Mouse (Mus musculus) heart, adult 2 months (tissue): ENCODE results near the gene Kdm4c. TPM values are rescaled to one million over a fixed set of nuclear protein-coding genes. Genes with fewer than 3 reads are reported as not detected.
"Not testable (repeated sequence)": the region's sequence is repeated elsewhere in the genome, so short reads cannot be mapped to it uniquely, and the experiment has no call there.

Experiments
- DNase-seq, 2 experiments: peaks; one replicate each; pipeline ENCODE4 v3.0.0; 2021
- H3K27ac ChIP-seq: fragments of 200-600 bp; 2 replicates; pipeline ENCODE4 v1.8.1; 2022
- H3K27me3 ChIP-seq: fragments of 200-500 bp; 2 replicates; pipeline ENCODE4 v1.6.1; 2012; ENCODE audit warnings: mild to moderate bottlenecking, low read length, inconsistent platforms, mixed read lengths; ENCODE audit not compliant: control insufficient read depth, insufficient read depth
- H3K36me3 ChIP-seq: fragments of 200-500 bp; 2 replicates; pipeline ENCODE4 v1.6.1; 2012; ENCODE audit warnings: low read length, inconsistent platforms; ENCODE audit not compliant: control insufficient read depth, insufficient read depth
- H3K4me1 ChIP-seq: fragments of 200-500 bp; 2 replicates; pipeline ENCODE4 v1.6.1; 2011; ENCODE audit warnings: low read length; ENCODE audit not compliant: control insufficient read depth, insufficient read depth
- H3K4me3 ChIP-seq: fragments of 200-600 bp; 2 replicates; pipeline ENCODE4 v1.8.1; 2022
- H3K79me2 ChIP-seq: fragments of 200-500 bp; replicated peaks from 2 replicates; pipeline ENCODE4 v1.6.1; 2012; ENCODE audit warnings: mild to moderate bottlenecking, inconsistent platforms, low read length, moderate library complexity, mixed read lengths; ENCODE audit not compliant: control insufficient read depth, insufficient read depth
- H3K9ac ChIP-seq: fragments of 200-500 bp; 2 replicates; pipeline ENCODE4 v1.6.1; 2012; ENCODE audit warnings: low read depth, mild to moderate bottlenecking, control low read depth, inconsistent platforms, low read length, mixed read lengths
- CTCF ChIP-seq: fragments of 200-600 bp; IDR thresholded peaks from 2 replicates; pipeline ENCODE4 v1.8.1; 2022; ENCODE audit warnings: antibody characterized with exemption, mild to moderate bottlenecking, moderate library complexity
- EP300 ChIP-seq: fragments of 200-500 bp; IDR thresholded peaks from 2 replicates; pipeline ENCODE4 v1.6.1; 2011; ENCODE audit warnings: low read depth, low read length, control low read depth; ENCODE audit not compliant: insufficient read depth
- POLR2A ChIP-seq: fragments of 200-500 bp; IDR thresholded peaks from 2 replicates; pipeline ENCODE4 v1.6.1; 2011; ENCODE audit warnings: mild to moderate bottlenecking, low read depth, low read length, control low read depth; ENCODE audit not compliant: insufficient read depth
- WGBS: fragments of 180-500 bp; shearing (Covaris S2); methylation state at CpG from one replicate; pipeline ENCODE4 v1.1.7; 2018; 5-methylcytosine and 5-hydroxymethylcytosine counted together
- intact Hi-C: fragments of 180-260 bp; cut with DNase I; formaldehyde crosslinking; loops from one replicate; pipeline ENCODE4 v1.15.1; 2025
- long read RNA-seq: library from polyadenylated mRNA; stranded (forward); transcript quantifications from one replicate; pipeline ENCODE4 v2.0.0, GENCODE M21; 2021
- polyA plus RNA-seq: library from polyadenylated mRNA; depleted of rRNA; stranded (reverse); fragments of >200 nt; gene quantifications from 2 replicates; pipeline ENCODE4 v1.2.3, GENCODE M21; 2012; rRNA removed
- total RNA-seq, 2 experiments: library from RNA; stranded (reverse); gene quantifications; 2 replicates each; pipeline ENCODE4 v1.2.3; 2021

Gene Kdm4c
- total RNA-seq (10 to 100 TPM; 10.8 to 10.9 TPM), polyA plus RNA-seq (1.8 and 4.3 TPM in 2 replicates)
- long read RNA-seq, full-length matches to known transcripts: 4 of 6 reads
- long read RNA-seq, partial matches to known transcripts: 0 of 6 reads
- long read RNA-seq, other reads (novel, unspliced or antisense): 2 of 6 reads

GRCm38 (mm10) chr4:74242176-74242575, at the start of gene Kdm4c:
Gene Kdm4c, plus strand, starts transcription at chr4:74242497.
- Histone ChIP-seq H3K27me3 (no peaks in the 10 kb centered on the region), H3K27ac (no peak within 1 kb of the TSS), H3K4me1 (no peaks in the 10 kb centered on the region), H3K36me3 (no peaks in the 10 kb centered on the region), H3K4me3 (no peak within 1 kb of the TSS), H3K9ac (no peak within 1 kb of the TSS), H3K79me2 (no peaks in the 10 kb centered on the region)
- intact Hi-C loops: no loop called here
- TF ChIP-seq CTCF (no peak), POLR2A (no peak), EP300 (no peak)
- 92% methylated on average over 1 of the region's 1 CpGs for WGBS
- no peak for DNase-seq

GRCm38 (mm10) chr4:74201281-74201811, 41.0 kb upstream of the Kdm4c start:
- DNase-seq: no peak
- no peaks in the 10 kb centered on the region for H3K4me1 ChIP-seq
- intact Hi-C loops: no loop called here
- TF ChIP-seq CTCF (no peak), POLR2A (no peak), EP300 (no peak)
- no peak overlapping the region for H3K4me3 ChIP-seq
- H3K36me3 ChIP-seq: no peaks in the 10 kb centered on the region
- no peaks in the 10 kb centered on the region for H3K27me3 ChIP-seq
- H3K79me2 ChIP-seq: no peaks in the 10 kb centered on the region
- no peak overlapping the region for H3K27ac ChIP-seq
- H3K9ac ChIP-seq: no peak overlapping the region

- H3K79me2 ChIP-seq, H3K36me3 ChIP-seq, H3K27me3 ChIP-seq, intact Hi-C loops, H3K4me3 ChIP-seq, DNase-seq, H3K4me1 ChIP-seq, H3K27ac ChIP-seq, H3K9ac ChIP-seq: not testable (repeated sequence)
- WGBS: 80% methylated on average over 1 of the region's 1 CpGs
These were observed 20.5 kb upstream of the Kdm4c start for GRCm38 (mm10) chr4:74221780-74222179.

GRCm38 (mm10) chr4:74222360-74222759, 19.9 kb upstream of the Kdm4c start:
- H3K36me3 ChIP-seq: no peaks in the 10 kb centered on the region
- intact Hi-C loops: no loop called here
- H3K4me1 ChIP-seq: no peaks in the 10 kb centered on the region
- TF ChIP-seq POLR2A (no peak), CTCF (peak; percentile 75)
- WGBS: 21% methylated on average over 3 of the region's 3 CpGs
- H3K4me3 ChIP-seq: no peak overlapping the region
- no peak overlapping the region for H3K27ac ChIP-seq
- no peak overlapping the region for H3K9ac ChIP-seq
- H3K27me3 ChIP-seq: no peaks in the 10 kb centered on the region
- H3K79me2 ChIP-seq: no peaks in the 10 kb centered on the region
- no peak for DNase-seq

- no peak for DNase-seq
- H3K27me3 ChIP-seq: no peaks in the 10 kb centered on the region
- peak; percentile 27; the same call in 1 of the 2 replicates for TF ChIP-seq CTCF
- TF ChIP-seq POLR2A: no peak
- intact Hi-C loops: no loop called here
- H3K4me3 ChIP-seq: no peak overlapping the region
- H3K9ac ChIP-seq: no peak overlapping the region
- no peaks in the 10 kb centered on the region for H3K79me2 ChIP-seq
- no peaks in the 10 kb centered on the region for H3K4me1 ChIP-seq
- no peak overlapping the region for H3K27ac ChIP-seq
- no peaks in the 10 kb centered on the region for H3K36me3 ChIP-seq
- 71% methylated on average over 2 of the region's 2 CpGs for WGBS
These were observed 18.1 kb upstream of the Kdm4c start for GRCm38 (mm10) chr4:74224210-74224609.

GRCm38 (mm10) chr4:74230994-74231393, 11.3 kb upstream of the Kdm4c start:
- Histone ChIP-seq H3K27ac (no peak overlapping the region), H3K4me3 (no peak overlapping the region), H3K36me3 (no peaks in the 10 kb centered on the region), H3K27me3 (no peaks in the 10 kb centered on the region), H3K79me2 (no peaks in the 10 kb centered on the region), H3K4me1 (no peaks in the 10 kb centered on the region), H3K9ac (no peak overlapping the region)
- 75% methylated on average over 4 of the region's 4 CpGs for WGBS
- TF ChIP-seq CTCF: no peak
- no peak for TF ChIP-seq EP300
- TF ChIP-seq POLR2A: no peak
- intact Hi-C loops: no loop called here
- no peak for DNase-seq
